Mouse (Mus musculus) limb, embryonic 14.5 days (tissue): Measurements from ENCODE around the gene H2-DMa. TPM values are rescaled to one million over a fixed set of nuclear protein-coding genes. Genes with fewer than 3 reads are reported as not detected.
A peak's percentile ranks its signal among the peaks of the same experiment; 100 is the strongest.

Experiments used
- ATAC-seq: fragments of 200-750 bp; cut with Nextera tagmentation; 2 replicates; pipeline ENCODE4 v1.8.0; 2017; ENCODE audit warnings: low read depth, moderate number of reproducible peaks, moderate TSS enrichment; ENCODE audit not compliant: low FRiP score
- DNase-seq: peaks from one replicate; pipeline ENCODE4 v3.0.0-alpha.2; 2015; ENCODE audit warnings: low spot score
- H3K27ac ChIP-seq: fragments of 300-500 bp; sonication (generic); replicated peaks from 2 replicates; pipeline ENCODE4 v1.5.1; 2014; ENCODE audit warnings: low read depth, mild to moderate bottlenecking, low read length, moderate library complexity, mixed read lengths
- H3K27me3 ChIP-seq: fragments of 300-500 bp; sonication (generic); 2 replicates; pipeline ENCODE4 v1.6.1; 2014; ENCODE audit warnings: low read length, mixed read lengths; ENCODE audit not compliant: control insufficient read depth, insufficient read depth
- H3K36me3 ChIP-seq: fragments of 300-500 bp; sonication (generic); 2 replicates; pipeline ENCODE4 v1.6.1; 2014; ENCODE audit warnings: mild to moderate bottlenecking, low read length, moderate library complexity, mixed read lengths; ENCODE audit not compliant: control insufficient read depth, insufficient read depth
- H3K4me1 ChIP-seq: fragments of 300-500 bp; sonication (generic); 2 replicates; pipeline ENCODE4 v1.6.1; 2014; ENCODE audit warnings: antibody characterized with exemption, low read length, mixed read lengths; ENCODE audit not compliant: control insufficient read depth, insufficient read depth
- H3K4me2 ChIP-seq: fragments of 300-500 bp; sonication (generic); replicated peaks from 2 replicates; pipeline ENCODE4 v1.6.1; 2014; ENCODE audit warnings: low read depth, mild to moderate bottlenecking, low read length, moderate library complexity; ENCODE audit not compliant: severe bottlenecking
- H3K4me3 ChIP-seq: fragments of 300-500 bp; sonication (generic); replicated peaks from 2 replicates; pipeline ENCODE4 v1.5.1; 2014; ENCODE audit warnings: low read length
- H3K9ac ChIP-seq: fragments of 300-500 bp; sonication (generic); 2 replicates; pipeline ENCODE4 v1.6.1; 2014; ENCODE audit warnings: mild to moderate bottlenecking, low read depth, low read length, moderate library complexity; ENCODE audit not compliant: severe bottlenecking
- H3K9me3 ChIP-seq: fragments of 300-500 bp; sonication (generic); 2 replicates; pipeline ENCODE4 v1.6.1; 2016; ENCODE audit warnings: low read length; ENCODE audit not compliant: control insufficient read depth
- POLR2A ChIP-seq: fragments of 200-500 bp; IDR thresholded peaks from 2 replicates; pipeline ENCODE4 v1.8.0; 2012; ENCODE audit warnings: inconsistent platforms, mild to moderate bottlenecking, moderate library complexity, borderline replicate concordance; ENCODE audit not compliant: insufficient read depth, insufficient read length; ENCODE audit errors: extremely low read depth
- WGBS: fragments of 180-500 bp; shearing (Covaris S2); extraction: QIAGEN DNeasy Blood & Tissue Kit; methylation state at CpG from one replicate; pipeline ENCODE4 v1.1.7; 2014; 5-methylcytosine and 5-hydroxymethylcytosine counted together
- polyA plus RNA-seq, 2 experiments: library from polyadenylated mRNA; depleted of rRNA in 1 of 2; stranded (reverse) in 1 of 2; unstranded in 1 of 2; fragments of >200 nt; fragmentation: Nextera tagmentation in 1 of 2; extraction: Ambion mirVana in 1 of 2; gene quantifications; 2 replicates each; pipeline versions ENCODE4 v1.2.1 to v1.2.3; 2012 to 2014

H2-DMa gene
- polyA plus RNA-seq, 2 experiments, result 13.1 to 19.0 TPM

- Histone ChIP-seq H3K4me2 (no peak within 1 kb of the TSS), H3K9ac (no peak within 1 kb of the TSS), H3K27ac (no peak within 1 kb of the TSS), H3K9me3 (no peaks in the 10 kb centered on the region), H3K36me3 (no peaks in the 10 kb centered on the region), H3K4me1 (no peaks in the 10 kb centered on the region), H3K4me3 (no peak within 1 kb of the TSS), H3K27me3 (no peaks in the 10 kb centered on the region)
- TF ChIP-seq POLR2A, result no peak
- ATAC-seq (no peak), DNase-seq (no peak)
- WGBS, result 33% methylated on average over 11 of the region's 11 CpGs
Measured at GRCm38 (mm10) chr17:34092197-34092875, 27.0 kb upstream of the H2-DMa start, which contains the start of gene H2-Oa. Gene H2-Oa, plus strand, starts transcription at chr17:34092340.

- 30% methylated on average over 7 of the region's 7 CpGs for WGBS
- H3K9me3 ChIP-seq, result no peaks in the 10 kb centered on the region
- H3K4me3 ChIP-seq, result no peak overlapping the region
- DNase-seq (peak; percentile 71), ATAC-seq (peak; percentile 82)
- peak overlapping the region; percentile 25; the same call in 1 of the 2 replicates for H3K4me2 ChIP-seq
- H3K4me1 ChIP-seq, result no peaks in the 10 kb centered on the region
- H3K36me3 ChIP-seq, result no peaks in the 10 kb centered on the region
- TF ChIP-seq POLR2A, result no peak
- H3K27ac ChIP-seq, result no peak overlapping the region
- no peak overlapping the region for H3K9ac ChIP-seq
- no peaks in the 10 kb centered on the region for H3K27me3 ChIP-seq
Measured at GRCm38 (mm10) chr17:34093199-34093874, 26.0 kb upstream of the H2-DMa start.

GRCm38 (mm10) chr17:34094283-34095035, 24.9 kb upstream of the H2-DMa start:
- no peak overlapping the region for H3K9ac ChIP-seq
- ATAC-seq, result no peak
- H3K27me3 ChIP-seq, result no peaks in the 10 kb centered on the region
- H3K4me3 ChIP-seq, result no peak overlapping the region
- no peaks in the 10 kb centered on the region for H3K4me1 ChIP-seq
- TF ChIP-seq POLR2A, result no peak
- H3K4me2 ChIP-seq, result no peak overlapping the region
- no peak for DNase-seq
- WGBS, result 79% methylated on average over 27 of the region's 27 CpGs
- no peaks in the 10 kb centered on the region for H3K9me3 ChIP-seq
- H3K27ac ChIP-seq, result no peak overlapping the region
- H3K36me3 ChIP-seq, result no peaks in the 10 kb centered on the region

GRCm38 (mm10) chr17:34096497-34097010, 22.8 kb upstream of the H2-DMa start:
- Histone ChIP-seq H3K27me3 (no peaks in the 10 kb centered on the region), H3K4me2 (no peak overlapping the region), H3K36me3 (no peaks in the 10 kb centered on the region), H3K4me3 (no peak overlapping the region), H3K27ac (no peak overlapping the region), H3K4me1 (peaks cover 3% of the 10 kb centered on the region; the same call in 1 of the 2 replicates), H3K9me3 (no peaks in the 10 kb centered on the region), H3K9ac (no peak overlapping the region)
- ATAC-seq (no peak), DNase-seq (no peak)
- TF ChIP-seq POLR2A, result no peak
- WGBS, result 75% methylated on average over 3 of the region's 3 CpGs

GRCm38 (mm10) chr17:34097272-34097671, 22.1 kb upstream of the H2-DMa start:
- no peak for DNase-seq
- no peak for ATAC-seq
- no peak overlapping the region for H3K4me2 ChIP-seq
- H3K27ac ChIP-seq, result no peak overlapping the region
- no peak overlapping the region for H3K9ac ChIP-seq
- WGBS, result 55% methylated on average over 5 of the region's 5 CpGs
- no peak for TF ChIP-seq POLR2A
- H3K9me3 ChIP-seq, result no peaks in the 10 kb centered on the region
- no peaks in the 10 kb centered on the region for H3K36me3 ChIP-seq
- no peaks in the 10 kb centered on the region for H3K27me3 ChIP-seq
- no peak overlapping the region for H3K4me3 ChIP-seq
- H3K4me1 ChIP-seq, result peaks cover 3% of the 10 kb centered on the region; the same call in 1 of the 2 replicates
